In genomic region chr19:10914291-10914690, GRCm38 (mm10) we compare ENCODE assay signal across 18 mouse cellular contexts. TPM values are rescaled to one million over a fixed set of nuclear protein-coding genes. Genes with fewer than 3 reads are reported as not detected.
DNase-seq lines count a peak whose midpoint lies in the region; ATAC-seq lines count a peak whose summit lies in the region.
"Had no signal": no experiment of that assay in that cellular context is flagged by ENCODE, and none has a peak within 500 bp of the region (broad histone marks: within the 10 kb centered on the region; RNA-seq: fewer than 3 reads in every experiment).

No protein-coding gene starts in this region.

- WGBS in heart, embryonic 11.5 days (ENCODE audit: insufficient replicate concordance) = 39% methylated on average over 7 of the region's 7 CpGs
- 79% methylated on average over 7 of the region's 7 CpGs for WGBS in forebrain, embryonic 11.5 days

- H3K9ac ChIP-seq in heart, embryonic 11.5 days (ENCODE audit: low read depth, low read length) = 0 out of 2 replicates have a peak overlapping the region, but pooled peaks have one; percentile 24
- H3K9ac ChIP-seq in forebrain, embryonic 11.5 days (ENCODE audit: low read length) = no peak overlapping the region
- H3K9ac ChIP-seq: kidney, embryonic 15.5 days; liver, postnatal 0 days; midbrain, embryonic 12.5 days had no signal

- no peak for DNase-seq in heart, adult 18-20 months
- DNase-seq in lung, postnatal 36 days = peak; percentile 21
- DNase-seq in lung, postnatal 14 days = no peak
- no peak for DNase-seq in forebrain, embryonic 11.5 days (ENCODE audit: low spot score)
- DNase-seq in thymus, postnatal 4 days = no peak
- DNase-seq: cerebellum, adult 2 months; gastrocnemius, postnatal 36 days; liver, postnatal 0 days; right cerebral cortex, postnatal 4 days; thymus, postnatal 36 days had no signal

- H3K4me1 ChIP-seq in heart, embryonic 11.5 days (ENCODE audit: control insufficient read depth, insufficient read depth, low read length) = peaks cover 20% of the 10 kb centered on the region
- no peaks in the 10 kb centered on the region for H3K4me1 ChIP-seq in forebrain, embryonic 11.5 days (replicated peaks; ENCODE audit: control insufficient read depth, insufficient read depth, low read length)
- H3K4me1 ChIP-seq: midbrain, embryonic 12.5 days had no signal

- no peak overlapping the region for H3K4me3 ChIP-seq in heart, embryonic 11.5 days (ENCODE audit: low read depth, low read length)
- no peak overlapping the region for H3K4me3 ChIP-seq in forebrain, embryonic 11.5 days (ENCODE audit: low read depth, low read length)
- H3K4me3 ChIP-seq: kidney, embryonic 15.5 days; midbrain, embryonic 12.5 days had no signal

- H3K9me3 ChIP-seq in heart, embryonic 11.5 days (replicated peaks; ENCODE audit: control insufficient read depth, low read length) = no peaks in the 10 kb centered on the region
- no peaks in the 10 kb centered on the region for H3K9me3 ChIP-seq in forebrain, embryonic 11.5 days (ENCODE audit: control insufficient read depth, low read length)
- H3K9me3 ChIP-seq: kidney, embryonic 15.5 days; midbrain, embryonic 12.5 days had no signal

- no peak for ATAC-seq in heart, embryonic 11.5 days (replicated peaks; ENCODE audit: insufficient number of reproducible peaks, low FRiP score, low TSS enrichment)
- peak; percentile 77 to 80 for ATAC-seq in hematopoietic stem cell, adult 5-6 weeks (replicated peaks in 1 of 2; ENCODE audit: insufficient read depth in 1 of 2, low FRiP score in 2 of 2, low TSS enrichment in 1 of 2, low read depth in 1 of 2, poor library complexity in 2 of 2, severe bottlenecking in 2 of 2)
- no peak for ATAC-seq in forebrain, embryonic 11.5 days (replicated peaks; ENCODE audit: low FRiP score)
- ATAC-seq: forebrain, embryonic 16.5 days; liver, postnatal 0 days had no signal

- no peaks in the 10 kb centered on the region for H3K36me3 ChIP-seq in heart, embryonic 11.5 days (ENCODE audit: control insufficient read depth, insufficient read depth, low read length)
- no peaks in the 10 kb centered on the region for H3K36me3 ChIP-seq in forebrain, embryonic 11.5 days (ENCODE audit: control insufficient read depth, insufficient read depth, low read length)
- H3K36me3 ChIP-seq: kidney, embryonic 15.5 days; midbrain, embryonic 12.5 days had no signal

- H3K4me2 ChIP-seq in heart, embryonic 11.5 days = peak overlapping the region; percentile 8; the same call in 1 of the 2 replicates
- no peak overlapping the region for H3K4me2 ChIP-seq in forebrain, embryonic 11.5 days (ENCODE audit: low read depth, low read length, severe bottlenecking)
- H3K4me2 ChIP-seq: kidney, embryonic 15.5 days; midbrain, embryonic 12.5 days had no signal

- H3K27me3 ChIP-seq in heart, embryonic 11.5 days (ENCODE audit: control insufficient read depth, insufficient read depth, low read length) = no peaks in the 10 kb centered on the region
- no peaks in the 10 kb centered on the region for H3K27me3 ChIP-seq in forebrain, embryonic 11.5 days (ENCODE audit: control insufficient read depth, insufficient read depth, low read length)
- H3K27me3 ChIP-seq: kidney, embryonic 15.5 days; midbrain, embryonic 12.5 days had no signal

- H3K27ac ChIP-seq in heart, embryonic 11.5 days (ENCODE audit: low read depth, low read length) = peak overlapping the region; percentile 50
- no peak overlapping the region for H3K27ac ChIP-seq in forebrain, embryonic 11.5 days (ENCODE audit: low read depth, low read length)
- H3K27ac ChIP-seq: kidney, embryonic 15.5 days; midbrain, embryonic 12.5 days had no signal

RNA-seq across cellular contexts. Expression of gene Zp1, which starts 6.1 kb away (rescaled TPM):
- not detected in 2 replicates for polyA plus RNA-seq in heart, embryonic 11.5 days (2014; fragmentation: Nextera tagmentation; extraction: Ambion mirVana)
- not detected for total RNA-seq in heart, adult 18-20 months (2021)
- total RNA-seq in hematopoietic stem cell, adult 5-6 weeks (2017) = not detected in 2 replicates
- polyA plus RNA-seq in forebrain, embryonic 11.5 days (2014; fragmentation: Nextera tagmentation; extraction: Ambion mirVana) = not detected in 2 replicates
- total RNA-seq: gastrocnemius, postnatal 36 days; layer of hippocampus, adult 8-10 months had no signal
- polyA plus RNA-seq: cerebellum, adult 2 months; kidney, embryonic 15.5 days; limb, embryonic 14.5 days; liver, postnatal 0 days; midbrain, embryonic 12.5 days; stomach, embryonic 14.5 days had no signal

RNA-seq across cellular contexts. Expression of gene Prpf19, which starts 19.3 kb away (rescaled TPM):
- polyA plus RNA-seq in heart, embryonic 11.5 days (2014; fragmentation: Nextera tagmentation; extraction: Ambion mirVana) = 33.0 and 39.4 TPM in 2 replicates
- 100 to 1,000 TPM; 237 to 251 TPM for total RNA-seq in heart, adult 18-20 months (2021)
- 109 and 145 TPM in 2 replicates for total RNA-seq in hematopoietic stem cell, adult 5-6 weeks (2017)
- 50.9 and 55.5 TPM in 2 replicates for polyA plus RNA-seq in forebrain, embryonic 11.5 days (2014; fragmentation: Nextera tagmentation; extraction: Ambion mirVana)

RNA-seq across cellular contexts. Expression of gene Ptgdr2, which starts 22.7 kb away (rescaled TPM):
- 0.27 TPM in 2 replicates for polyA plus RNA-seq in heart, embryonic 11.5 days (2014; fragmentation: Nextera tagmentation; extraction: Ambion mirVana)
- total RNA-seq in heart, adult 18-20 months (2021) = not detected
- 0.10 and 0.75 TPM in 2 replicates for total RNA-seq in hematopoietic stem cell, adult 5-6 weeks (2017)
- 0.09 TPM in 1 of 2 replicates, not detected in the other for polyA plus RNA-seq in forebrain, embryonic 11.5 days (2014; fragmentation: Nextera tagmentation; extraction: Ambion mirVana)
- total RNA-seq: gastrocnemius, postnatal 36 days had no signal
- polyA plus RNA-seq: liver, postnatal 0 days; stomach, embryonic 14.5 days had no signal

RNA-seq across cellular contexts. Expression of gene Tmem109, which starts 32.5 kb away (rescaled TPM):
- 66.7 and 71.0 TPM in 2 replicates for polyA plus RNA-seq in heart, embryonic 11.5 days (2014; fragmentation: Nextera tagmentation; extraction: Ambion mirVana)
- 100 to 1,000 TPM; 104 to 113 TPM for total RNA-seq in heart, adult 18-20 months (2021)
- total RNA-seq in hematopoietic stem cell, adult 5-6 weeks (2017) = 17.5 and 20.7 TPM in 2 replicates
- 44.3 and 45.9 TPM in 2 replicates for polyA plus RNA-seq in forebrain, embryonic 11.5 days (2014; fragmentation: Nextera tagmentation; extraction: Ambion mirVana)

RNA-seq across cellular contexts. Expression of gene Ccdc86, which starts 34.8 kb away (rescaled TPM):
- 17.7 and 18.9 TPM in 2 replicates for polyA plus RNA-seq in heart, embryonic 11.5 days (2014; fragmentation: Nextera tagmentation; extraction: Ambion mirVana)
- 1 to 10 TPM; 6.5 TPM for total RNA-seq in heart, adult 18-20 months (2021)
- 20.8 and 23.7 TPM in 2 replicates for total RNA-seq in hematopoietic stem cell, adult 5-6 weeks (2017)
- polyA plus RNA-seq in forebrain, embryonic 11.5 days (2014; fragmentation: Nextera tagmentation; extraction: Ambion mirVana) = 28.1 and 31.2 TPM in 2 replicates

Comparison
In these comparisons a context has a peak if more than half of its experiments do, and no peak if none do; other contexts are left out.
1. ATAC-seq: peak in hematopoietic stem cell, adult 5-6 weeks (2 of 2); none in heart, embryonic 11.5 days (single experiment) and forebrain, embryonic 11.5 days (single experiment).